Mouse (Mus musculus): ENCODE results near the gene Med11. TPM values are rescaled to one million over a fixed set of nuclear protein-coding genes. Genes with fewer than 3 reads are reported as not detected.
A peak's percentile ranks its signal among the peaks of the same experiment; 100 is the strongest.
"Not testable (repeated sequence)": the region's sequence is repeated elsewhere in the genome, so short reads cannot be mapped to it uniquely, and the experiment has no call there.

The Med11 gene
- polyA plus RNA-seq, 1 experiment from 2014 or later: 32.5 TPM

DNA sequence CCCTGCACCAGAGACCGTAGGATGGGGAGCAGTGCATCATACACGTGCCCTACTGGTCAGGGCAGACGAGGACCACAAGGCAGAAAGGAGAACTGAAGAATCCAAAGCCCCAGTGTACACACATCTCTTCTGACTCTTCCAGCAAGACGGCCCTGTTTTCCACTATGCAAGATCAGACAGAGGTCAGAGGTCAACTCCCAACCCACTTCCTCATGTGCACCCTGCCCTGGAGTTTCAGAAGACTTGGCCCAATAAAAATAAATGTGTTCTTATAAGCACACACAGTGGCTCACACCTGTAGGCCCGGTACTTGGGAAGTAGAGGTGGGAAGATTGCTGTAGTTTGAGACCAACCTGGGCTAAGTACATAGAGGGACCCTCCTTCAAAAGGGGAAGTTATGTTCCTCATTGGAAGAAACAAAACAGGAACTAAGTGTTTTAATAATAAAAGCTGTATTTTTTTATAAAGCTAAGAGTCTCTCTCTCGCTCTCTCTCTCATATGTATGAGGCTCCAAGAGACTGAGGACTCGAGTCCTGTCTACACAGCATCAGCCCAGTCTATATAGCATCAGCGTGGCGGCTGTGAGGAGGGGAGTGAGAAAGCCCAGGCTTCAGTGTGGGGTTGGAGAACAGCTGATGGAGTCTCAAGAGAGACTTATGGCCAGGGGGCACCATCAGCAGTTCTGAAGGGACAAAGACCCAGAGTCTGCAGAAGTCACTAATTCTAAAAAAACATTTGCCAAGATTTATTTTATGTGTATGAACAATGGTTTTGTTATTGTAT, 1.7 kb downstream of the Med11 start:
- H3K27ac ChIP-seq: no peak overlapping the region
- no peak overlapping the region for H3K9ac ChIP-seq
- WGBS: 94% methylated on average over 9 of the region's 9 CpGs
- H3K27me3 ChIP-seq: peaks cover 1% of the 10 kb centered on the region
- H3K4me1 ChIP-seq: peaks cover 15% of the 10 kb centered on the region
- no peaks in the 10 kb centered on the region for H3K9me3 ChIP-seq
- no peak overlapping the region for H3K4me3 ChIP-seq (replicated peaks)
- peaks cover 3% of the 10 kb centered on the region; the same call in 1 of the 2 replicates for H3K36me3 ChIP-seq (replicated peaks)
- no peak overlapping the region for H3K4me2 ChIP-seq
- ATAC-seq (ENCODE audit: low FRiP score): no peak

DNA sequence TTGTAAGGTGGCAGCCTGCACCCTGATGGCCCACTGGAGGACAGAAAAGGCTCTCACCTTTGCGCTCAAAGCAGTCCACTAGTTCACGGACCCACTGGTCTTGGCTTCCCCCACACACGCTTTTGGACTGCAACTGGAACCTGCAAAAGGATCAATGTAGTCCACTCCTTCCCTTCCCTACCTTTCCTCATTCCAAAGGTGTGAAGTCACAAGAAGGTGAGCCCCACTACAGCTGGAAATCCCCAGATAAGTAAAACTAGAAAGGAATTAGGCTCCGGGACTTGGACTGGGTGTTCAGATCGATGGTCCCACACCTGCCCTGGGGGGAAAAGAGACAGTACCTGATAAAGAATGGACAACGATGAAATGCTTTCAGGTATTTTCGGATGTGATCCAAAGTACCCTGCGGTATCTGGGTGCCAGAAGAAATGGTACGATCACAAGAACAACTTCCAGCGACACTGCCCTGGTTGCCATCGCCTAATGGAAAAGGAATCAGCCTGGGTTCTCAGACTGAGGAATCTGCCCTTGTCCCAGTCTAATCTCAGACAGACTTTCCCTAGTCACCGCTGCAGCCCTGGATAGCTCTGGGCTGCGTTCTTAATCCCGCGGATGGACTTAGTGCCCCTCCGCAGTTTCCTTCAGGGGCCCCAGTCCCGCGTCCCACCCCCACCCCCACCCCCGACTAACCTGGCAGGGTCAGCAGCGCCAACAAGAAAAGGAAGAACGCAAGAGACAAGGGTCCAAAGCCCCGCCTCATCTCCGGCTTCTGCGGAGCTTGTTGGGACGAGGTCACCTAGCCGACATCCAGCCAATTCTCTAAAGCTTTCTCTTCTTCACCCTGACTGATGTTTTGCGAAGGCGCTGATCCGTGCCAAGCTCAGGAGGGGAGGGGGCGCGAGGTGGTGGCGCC, 7.2 kb downstream of the Med11 start, which contains the start of gene Zmynd15:
TSS of gene Zmynd15 (plus strand) at position 746 of the 913 bp plus-strand sequence.
- H3K4me2 ChIP-seq: peak within 1 kb of the TSS; percentile 69
- 19% methylated on average over 32 of the region's 32 CpGs for WGBS
- H3K9me3 ChIP-seq: no peaks in the 10 kb centered on the region
- peaks cover 49% of the 10 kb centered on the region for H3K27me3 ChIP-seq
- H3K9ac ChIP-seq: peak within 1 kb of the TSS; percentile 49
- H3K4me3 ChIP-seq (replicated peaks): peak within 1 kb of the TSS; percentile 40
- peaks cover 13% of the 10 kb centered on the region for H3K4me1 ChIP-seq
- ATAC-seq (ENCODE audit: low FRiP score): no peak
- H3K27ac ChIP-seq: no peak within 1 kb of the TSS
- no peaks in the 10 kb centered on the region for H3K36me3 ChIP-seq (replicated peaks)

DNA sequence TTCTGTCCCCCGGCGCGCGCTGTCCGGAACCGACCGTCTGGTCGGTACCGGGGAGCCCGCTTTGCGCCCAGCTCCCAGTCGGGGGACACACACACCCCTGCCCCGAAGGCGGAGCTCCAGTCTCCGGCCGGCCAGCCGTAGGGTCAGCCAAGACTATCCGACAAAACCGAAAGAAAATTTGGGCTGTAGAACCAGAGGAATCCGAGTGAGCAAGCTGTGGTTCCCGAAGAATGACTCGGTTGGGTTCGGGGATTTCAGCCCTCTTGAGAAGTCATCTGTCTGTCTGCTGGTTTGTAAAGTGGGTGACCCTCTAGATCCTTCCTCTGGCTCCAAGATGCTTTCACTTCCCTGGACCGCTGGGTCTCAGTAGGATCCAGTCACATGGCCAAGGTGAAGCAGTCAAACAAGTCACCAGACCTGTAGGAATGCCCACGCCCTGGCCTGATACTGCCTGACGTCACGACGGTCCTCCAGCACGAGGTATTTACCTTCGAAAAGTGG, 7.9 kb downstream of the Med11 start, which contains the start of gene Cxcl16:
TSS of gene Cxcl16 (minus strand) at position 384 of the 501 bp plus-strand sequence.
- no peak within 1 kb of the TSS for H3K27ac ChIP-seq
- no peak for ATAC-seq (ENCODE audit: low FRiP score)
- H3K27me3 ChIP-seq: peaks cover 56% of the 10 kb centered on the region
- H3K4me3 ChIP-seq (replicated peaks): peak within 1 kb of the TSS; percentile 40
- peak within 1 kb of the TSS; percentile 49 for H3K9ac ChIP-seq
- no peaks in the 10 kb centered on the region for H3K36me3 ChIP-seq (replicated peaks)
- peaks cover 13% of the 10 kb centered on the region for H3K4me1 ChIP-seq
- peak within 1 kb of the TSS; percentile 69 for H3K4me2 ChIP-seq
- 8% methylated on average over 30 of the region's 30 CpGs for WGBS
- no peaks in the 10 kb centered on the region for H3K9me3 ChIP-seq

DNA sequence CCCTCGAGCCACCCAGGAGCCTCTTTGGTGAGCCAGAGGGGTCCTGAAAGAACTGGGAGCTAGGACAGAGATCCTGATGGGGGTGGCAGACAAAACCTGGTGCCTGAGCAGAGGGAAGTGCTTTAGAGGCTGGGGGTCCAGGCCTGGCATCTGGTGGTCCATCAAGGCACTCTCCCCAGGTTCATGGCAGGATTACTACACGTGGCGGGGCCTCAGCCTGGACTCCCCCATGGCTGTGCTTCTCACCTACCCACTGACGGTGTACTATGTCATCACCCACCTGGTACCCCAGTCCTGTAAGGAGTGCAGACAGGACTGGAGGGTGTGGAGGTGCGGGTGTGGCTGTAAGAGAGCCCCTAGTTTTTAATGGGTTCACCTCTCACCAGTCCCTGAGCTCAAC, 12.3 kb downstream of the Med11 start:
- 77% methylated on average over 5 of the region's 5 CpGs for WGBS
- no peaks in the 10 kb centered on the region for H3K9me3 ChIP-seq
- ATAC-seq (ENCODE audit: low FRiP score): no peak
- H3K4me1 ChIP-seq: peaks cover 21% of the 10 kb centered on the region
- no peaks in the 10 kb centered on the region for H3K36me3 ChIP-seq (replicated peaks)
- peaks cover 83% of the 10 kb centered on the region for H3K27me3 ChIP-seq
- H3K4me3 ChIP-seq (replicated peaks): no peak overlapping the region
- H3K27ac ChIP-seq: no peak overlapping the region
- no peak overlapping the region for H3K9ac ChIP-seq
- H3K4me2 ChIP-seq: no peak overlapping the region

DNA sequence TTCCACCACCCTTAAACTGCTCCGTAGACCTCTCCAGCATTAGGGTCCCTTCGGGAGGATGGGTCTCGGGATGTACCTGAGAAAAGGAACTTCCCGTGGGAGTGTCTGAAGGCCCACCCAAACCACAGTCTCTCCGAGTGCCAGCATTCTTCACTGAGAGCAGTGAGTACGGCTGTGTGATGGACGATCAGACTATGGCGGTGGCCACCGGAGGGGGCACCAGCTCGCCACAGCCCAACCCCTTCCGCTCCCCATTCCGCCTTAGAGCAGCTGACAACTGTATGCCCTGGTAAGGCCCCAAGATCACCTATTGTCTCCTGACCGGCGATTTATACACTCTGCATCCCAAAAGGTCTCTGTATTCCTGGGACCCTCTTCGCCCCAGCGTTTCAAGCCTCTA, 13.5 kb downstream of the Med11 start:
- H3K4me2 ChIP-seq: peak overlapping the region; percentile 46
- H3K4me1 ChIP-seq: peaks cover 12% of the 10 kb centered on the region
- H3K27me3 ChIP-seq: peaks cover 71% of the 10 kb centered on the region
- WGBS: 23% methylated on average over 16 of the region's 16 CpGs
- ATAC-seq (ENCODE audit: low FRiP score): no peak
- no peaks in the 10 kb centered on the region for H3K36me3 ChIP-seq (replicated peaks)
- no peaks in the 10 kb centered on the region for H3K9me3 ChIP-seq
- H3K27ac ChIP-seq: no peak overlapping the region
- peak overlapping the region; percentile 25 for H3K4me3 ChIP-seq (replicated peaks)
- peak overlapping the region; percentile 36; the same call in 1 of the 2 replicates for H3K9ac ChIP-seq

DNA sequence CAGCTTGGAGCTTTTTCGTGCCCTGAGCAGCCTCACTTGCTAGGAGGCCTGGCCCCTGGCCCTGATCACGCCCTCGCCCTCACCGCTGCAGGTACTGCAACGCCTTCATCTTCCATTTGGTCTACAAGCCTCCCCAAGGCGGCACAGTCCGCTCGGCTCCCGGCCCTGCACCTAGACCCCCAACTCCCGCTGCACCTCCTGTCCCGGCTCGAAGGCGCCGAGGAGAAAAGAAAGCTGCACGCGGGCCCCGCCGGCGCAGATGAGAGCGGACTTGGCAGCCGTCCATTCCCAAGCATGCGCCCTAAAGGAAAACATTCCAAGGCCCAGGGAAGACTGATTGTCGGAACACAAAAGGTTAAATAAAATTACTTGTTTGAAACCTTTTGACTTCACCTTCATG, 14.1 kb downstream of the Med11 start:
- Histone ChIP-seq H3K9ac (peak overlapping the region; percentile 36; the same call in 1 of the 2 replicates), H3K4me1 (peaks cover 12% of the 10 kb centered on the region), H3K27ac (no peak overlapping the region), H3K36me3 (replicated peaks) (no peaks in the 10 kb centered on the region), H3K9me3 (no peaks in the 10 kb centered on the region), H3K4me3 (replicated peaks) (peak overlapping the region; percentile 25), H3K27me3 (peaks cover 65% of the 10 kb centered on the region), H3K4me2 (peak overlapping the region; percentile 46)
- no peak for ATAC-seq (ENCODE audit: low FRiP score)
- 8% methylated on average over 23 of the region's 23 CpGs for WGBS

DNA sequence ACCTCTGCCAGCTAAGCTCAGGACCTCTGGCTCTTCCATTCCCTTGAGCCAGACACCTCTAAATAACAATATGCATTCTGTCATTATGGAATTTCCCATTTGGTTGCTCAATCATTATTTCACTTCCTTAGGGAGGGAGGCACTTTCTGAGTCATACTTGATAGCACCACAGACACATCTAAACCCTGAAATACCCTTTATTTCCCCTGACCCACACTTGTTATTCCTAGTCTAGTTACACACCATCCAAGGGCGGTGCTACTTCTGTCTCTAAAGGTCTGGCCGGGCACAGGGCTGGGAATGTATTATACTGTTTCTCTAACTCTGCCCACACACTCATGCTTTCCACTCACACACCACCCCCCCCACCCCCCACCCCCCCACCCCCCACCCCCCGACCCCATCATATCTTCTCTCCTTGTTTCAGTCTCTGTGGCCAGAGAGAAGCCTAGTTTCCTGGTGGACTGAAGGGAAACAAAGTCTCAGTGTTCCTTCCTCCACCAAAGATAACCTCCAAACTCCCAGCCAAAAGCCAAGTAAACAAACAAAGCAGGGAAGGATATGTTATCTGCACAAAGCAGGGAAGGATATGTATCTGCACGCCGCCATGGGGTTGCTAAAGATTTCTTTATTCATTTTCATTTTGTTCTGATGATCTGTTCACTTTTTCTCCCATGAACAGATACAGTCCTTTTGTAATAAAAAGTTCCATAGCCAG, 16.3 kb downstream of the Med11 start:
- no peaks in the 10 kb centered on the region for H3K36me3 ChIP-seq (replicated peaks)
- H3K27ac ChIP-seq: no peak overlapping the region
- H3K4me2 ChIP-seq: no peak overlapping the region
- H3K27me3 ChIP-seq: peaks cover 49% of the 10 kb centered on the region
- WGBS: 92% methylated on average over 5 of the region's 5 CpGs
- H3K9me3 ChIP-seq: no peaks in the 10 kb centered on the region
- H3K4me1 ChIP-seq: peaks cover 12% of the 10 kb centered on the region
- ATAC-seq (ENCODE audit: low FRiP score): no peak
- H3K4me3 ChIP-seq (replicated peaks): no peak overlapping the region
- no peak overlapping the region for H3K9ac ChIP-seq

DNA sequence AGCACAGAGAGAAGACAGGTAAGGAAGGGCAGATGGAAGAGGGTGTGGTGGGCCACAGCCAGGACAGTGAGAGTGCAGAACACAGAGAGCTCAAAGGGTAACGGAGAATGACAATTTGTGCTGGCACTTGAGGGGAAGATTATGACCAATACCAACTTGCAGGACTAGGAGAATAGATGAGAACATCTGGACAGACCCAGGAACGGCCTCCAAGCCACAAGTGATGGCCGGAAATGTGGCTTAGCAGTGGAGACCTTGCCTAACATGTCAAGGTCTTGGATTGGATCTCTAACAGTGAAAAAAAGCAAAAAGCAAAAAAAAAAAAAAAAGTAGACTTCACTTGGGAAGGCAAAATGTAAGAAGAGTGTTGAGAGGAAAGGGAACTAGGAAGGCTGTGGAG, 18.0 kb downstream of the Med11 start:
- Histone ChIP-seq H3K9me3 (no peaks in the 10 kb centered on the region), H3K27me3 (peaks cover 33% of the 10 kb centered on the region), H3K27ac (no peak overlapping the region), H3K4me3 (replicated peaks) (no peak overlapping the region), H3K36me3 (replicated peaks) (no peaks in the 10 kb centered on the region), H3K9ac (no peak overlapping the region), H3K4me1 (peaks cover 12% of the 10 kb centered on the region), H3K4me2 (no peak overlapping the region)
- ATAC-seq (ENCODE audit: low FRiP score): no peak
- 88% methylated on average over 3 of the region's 3 CpGs for WGBS

DNA sequence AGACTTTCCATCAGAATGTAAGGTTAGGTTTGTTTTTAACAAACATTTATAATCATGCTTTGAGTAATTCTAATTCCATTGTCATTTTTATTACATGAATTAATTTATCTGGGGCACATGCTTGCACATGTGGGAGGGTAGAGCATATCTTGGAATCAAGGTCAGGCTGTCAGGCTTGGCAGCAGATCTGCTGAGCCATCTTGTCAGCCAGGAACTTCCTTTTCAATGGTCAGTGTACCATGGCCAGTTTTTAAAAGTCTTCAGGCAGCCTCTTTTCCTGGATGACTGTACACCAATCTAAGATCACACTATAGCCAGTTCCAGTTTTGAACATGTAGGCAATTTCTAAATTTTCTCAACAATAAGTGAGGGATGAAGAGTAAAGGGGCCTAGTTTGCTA, 21.0 kb downstream of the Med11 start:
- no peak overlapping the region for H3K9ac ChIP-seq
- no peak for ATAC-seq (ENCODE audit: low FRiP score)
- no peak overlapping the region for H3K4me2 ChIP-seq

DNA sequence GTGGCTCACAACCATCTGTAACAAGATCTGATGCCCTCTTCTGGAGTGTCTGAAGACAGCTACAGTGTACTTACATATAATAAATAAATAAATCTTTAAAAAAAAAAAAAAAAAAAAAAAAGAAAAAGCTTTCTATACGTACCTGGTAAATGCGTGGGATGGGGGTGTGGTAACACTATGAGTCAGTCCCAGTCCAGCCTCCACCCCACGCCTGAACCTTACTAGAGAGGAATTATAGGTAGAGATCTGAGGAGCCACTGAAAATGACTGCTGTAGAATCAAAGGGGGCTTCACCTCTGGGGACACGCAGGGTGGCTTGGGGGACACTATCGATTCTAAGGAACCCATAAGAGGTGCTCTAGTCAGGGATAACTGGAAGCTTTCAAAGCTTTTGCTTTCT, 21.6 kb downstream of the Med11 start:
- not testable (repeated sequence) for H3K4me2 ChIP-seq; H3K4me1 ChIP-seq; H3K27ac ChIP-seq; H3K36me3 ChIP-seq (replicated peaks); ATAC-seq (ENCODE audit: low FRiP score); H3K4me3 ChIP-seq (replicated peaks); H3K9ac ChIP-seq; H3K9me3 ChIP-seq; H3K27me3 ChIP-seq
- 82% methylated on average over 5 of the region's 5 CpGs for WGBS

More for the DNA sequence above, 21.0 kb downstream of the Med11 start:
- no peaks in the 10 kb centered on the region for H3K4me1 ChIP-seq
- H3K27ac ChIP-seq: no peak overlapping the region
- no peak overlapping the region for H3K4me3 ChIP-seq (replicated peaks)
- 0 out of 2 replicates have a peak, but pooled peaks cover 3% of the 10 kb centered on the region for H3K27me3 ChIP-seq
- H3K36me3 ChIP-seq (replicated peaks): no peaks in the 10 kb centered on the region
- H3K9me3 ChIP-seq: no peaks in the 10 kb centered on the region

DNA sequence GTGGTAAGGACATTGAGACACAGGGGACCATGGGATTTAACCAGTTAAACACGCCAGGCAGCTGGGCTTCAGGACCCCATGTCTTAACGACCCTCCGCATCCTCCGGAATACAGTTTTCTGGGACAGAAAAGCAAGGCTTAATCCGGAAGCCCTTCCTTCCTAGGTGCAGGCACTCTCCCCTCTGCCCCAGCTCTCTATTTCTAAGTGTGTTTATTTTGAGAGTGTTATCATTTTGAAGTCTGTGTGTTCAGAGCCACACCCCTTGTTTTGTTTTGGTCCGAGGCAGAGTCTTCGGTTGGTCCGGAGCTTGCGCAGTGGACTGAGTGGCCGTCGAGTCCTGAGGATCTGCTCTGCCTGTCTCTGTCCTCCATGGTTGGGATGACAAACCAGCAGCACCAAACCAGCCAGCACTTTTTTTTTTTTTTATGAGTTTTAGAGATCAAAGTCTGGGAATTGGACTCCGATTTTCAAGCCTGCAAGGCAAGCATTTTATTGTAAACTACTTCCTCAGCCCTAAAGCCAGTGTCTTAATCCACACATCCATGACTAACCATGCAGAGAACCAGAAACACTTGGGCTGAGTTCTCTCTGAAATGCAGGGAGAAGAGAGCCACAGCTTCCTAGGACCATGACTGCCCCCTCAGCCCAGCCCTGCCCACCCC, 23.3 kb downstream of the Med11 start:
- H3K36me3 ChIP-seq (replicated peaks): no peaks in the 10 kb centered on the region
- no peaks in the 10 kb centered on the region for H3K9me3 ChIP-seq
- H3K27ac ChIP-seq: no peak overlapping the region
- no peak overlapping the region for H3K4me2 ChIP-seq
- no peaks in the 10 kb centered on the region for H3K4me1 ChIP-seq
- no peaks in the 10 kb centered on the region for H3K27me3 ChIP-seq
- 83% methylated on average over 12 of the region's 12 CpGs for WGBS
- no peak overlapping the region for H3K9ac ChIP-seq
- ATAC-seq (ENCODE audit: low FRiP score): no peak
- H3K4me3 ChIP-seq (replicated peaks): no peak overlapping the region

Data from forebrain, embryonic 12.5 days (tissue).